Mouse (Mus musculus) cerebellum, adult 11 months (tissue): Measurements from ENCODE around the gene Ncoa3.

Experiments used
- DNase-seq: peaks from one replicate; pipeline ENCODE4 v3.0.0; 2022

The Ncoa3 gene

GRCm38 (mm10) chr2:166042542-166042941 lies 50.1 kb downstream of the Ncoa3 start:
- DNase-seq = no peak

GRCm38 (mm10) chr2:166045006-166045405 lies 52.6 kb downstream of the Ncoa3 start:
- no peak for DNase-seq

GRCm38 (mm10) chr2:166045549-166046501 lies 53.4 kb downstream of the Ncoa3 start:
- no peak for DNase-seq

GRCm38 (mm10) chr2:166047931-166048330 lies 55.5 kb downstream of the Ncoa3 start:
- DNase-seq = no peak

GRCm38 (mm10) chr2:166048852-166049251 lies 56.4 kb downstream of the Ncoa3 start:
- no peak for DNase-seq

GRCm38 (mm10) chr2:166051421-166051820 lies 59.0 kb downstream of the Ncoa3 start:
- DNase-seq = no peak

- no peak for DNase-seq
Measured at GRCm38 (mm10) chr2:166051966-166052365, 59.5 kb downstream of the Ncoa3 start.

- no peak for DNase-seq
Measured at GRCm38 (mm10) chr2:166054002-166054539, 61.6 kb downstream of the Ncoa3 start.

GRCm38 (mm10) chr2:166059684-166060423 lies 67.4 kb downstream of the Ncoa3 start:
- no peak for DNase-seq

- DNase-seq = no peak
Measured at GRCm38 (mm10) chr2:166062008-166062407, 69.6 kb downstream of the Ncoa3 start.

- no peak for DNase-seq
Measured at GRCm38 (mm10) chr2:166062431-166062830, 70.0 kb downstream of the Ncoa3 start.

- no peak for DNase-seq
Measured at GRCm38 (mm10) chr2:166066434-166066833, 74.0 kb downstream of the Ncoa3 start.

GRCm38 (mm10) chr2:166068261-166068660 lies 75.8 kb downstream of the Ncoa3 start:
- DNase-seq = no peak

- no peak for DNase-seq
Measured at GRCm38 (mm10) chr2:166069164-166069563, 76.7 kb downstream of the Ncoa3 start.

- DNase-seq = no peak
Measured at GRCm38 (mm10) chr2:166069738-166070137, 77.3 kb downstream of the Ncoa3 start.

- DNase-seq = no peak
Measured at GRCm38 (mm10) chr2:166071481-166071880, 79.0 kb downstream of the Ncoa3 start.

- DNase-seq = no peak
Measured at GRCm38 (mm10) chr2:166071889-166072288, 79.5 kb downstream of the Ncoa3 start.

- DNase-seq = no peak
Measured at GRCm38 (mm10) chr2:166073082-166073481, 80.6 kb downstream of the Ncoa3 start.

- no peak for DNase-seq
Measured at GRCm38 (mm10) chr2:166074322-166074721, 81.9 kb downstream of the Ncoa3 start.

- no peak for DNase-seq
Measured at GRCm38 (mm10) chr2:166077371-166077770, 84.9 kb downstream of the Ncoa3 start.

- DNase-seq = no peak
Measured at GRCm38 (mm10) chr2:166079231-166079630, 86.8 kb downstream of the Ncoa3 start.

- no peak for DNase-seq
Measured at GRCm38 (mm10) chr2:166079961-166080885, 87.8 kb downstream of the Ncoa3 start.
